Mouse (Mus musculus): Measurements from ENCODE around the gene Syne2. TPM values are rescaled to one million over a fixed set of nuclear protein-coding genes. Genes with fewer than 3 reads are reported as not detected.

Syne2 gene
- polyA plus RNA-seq, 1 experiment = 0.78 TPM

- H3K27me3 ChIP-seq (replicated peaks) = peaks cover 1% of the 10 kb centered on the region
- no peak overlapping the region for H3K4me3 ChIP-seq (replicated peaks)
- H3K9me3 ChIP-seq = peaks cover 3% of the 10 kb centered on the region
- TF ChIP-seq FLI1 (IDR thresholded peaks at IDR 0.05; ENCODE audit: low read length) (no peak), GATA1 (IDR thresholded peaks at IDR 0.05; ENCODE audit: borderline replicate concordance, low read length) (no peak)
- no peaks in the 10 kb centered on the region for H3K36me3 ChIP-seq (replicated peaks; ENCODE audit: low read length)
- no peaks in the 10 kb centered on the region for H3K4me1 ChIP-seq
Measured at GRCm38 (mm10) chr12:75905304-75905703, 87.4 kb downstream of the Syne2 start.

- TF ChIP-seq GATA1 (IDR thresholded peaks at IDR 0.05; ENCODE audit: borderline replicate concordance, low read length) (no peak), FLI1 (IDR thresholded peaks at IDR 0.05; ENCODE audit: low read length) (no peak)
- no peaks in the 10 kb centered on the region for H3K4me1 ChIP-seq
- peaks cover 1% of the 10 kb centered on the region for H3K27me3 ChIP-seq (replicated peaks)
- no peak overlapping the region for H3K4me3 ChIP-seq (replicated peaks)
- no peaks in the 10 kb centered on the region for H3K9me3 ChIP-seq
- no peaks in the 10 kb centered on the region for H3K36me3 ChIP-seq (replicated peaks; ENCODE audit: low read length)
Measured at GRCm38 (mm10) chr12:75908466-75908865, 90.5 kb downstream of the Syne2 start.

GRCm38 (mm10) chr12:75915694-75916093, 97.8 kb downstream of the Syne2 start:
- no peaks in the 10 kb centered on the region for H3K36me3 ChIP-seq (replicated peaks; ENCODE audit: low read length)
- H3K4me1 ChIP-seq = no peaks in the 10 kb centered on the region
- H3K9me3 ChIP-seq = no peaks in the 10 kb centered on the region
- TF ChIP-seq FLI1 (IDR thresholded peaks at IDR 0.05; ENCODE audit: low read length) = no peak
- TF ChIP-seq GATA1 (IDR thresholded peaks at IDR 0.05; ENCODE audit: borderline replicate concordance, low read length) = no peak
- no peak overlapping the region for H3K4me3 ChIP-seq (replicated peaks)
- H3K27me3 ChIP-seq (replicated peaks) = no peaks in the 10 kb centered on the region

GRCm38 (mm10) chr12:75918415-75918814, 100.5 kb downstream of the Syne2 start:
- TF ChIP-seq GATA1 (IDR thresholded peaks at IDR 0.05; ENCODE audit: borderline replicate concordance, low read length) (no peak), FLI1 (IDR thresholded peaks at IDR 0.05; ENCODE audit: low read length) (no peak)
- Histone ChIP-seq H3K9me3 (no peaks in the 10 kb centered on the region), H3K36me3 (replicated peaks; ENCODE audit: low read length) (no peaks in the 10 kb centered on the region), H3K4me3 (replicated peaks) (no peak overlapping the region), H3K4me1 (no peaks in the 10 kb centered on the region), H3K27me3 (replicated peaks) (no peaks in the 10 kb centered on the region)

- no peaks in the 10 kb centered on the region for H3K4me1 ChIP-seq
- TF ChIP-seq GATA1 (IDR thresholded peaks at IDR 0.05; ENCODE audit: borderline replicate concordance, low read length) (no peak), FLI1 (IDR thresholded peaks at IDR 0.05; ENCODE audit: low read length) (no peak)
- no peaks in the 10 kb centered on the region for H3K27me3 ChIP-seq (replicated peaks)
- H3K36me3 ChIP-seq (replicated peaks; ENCODE audit: low read length) = no peaks in the 10 kb centered on the region
- H3K4me3 ChIP-seq (replicated peaks) = no peak overlapping the region
- no peaks in the 10 kb centered on the region for H3K9me3 ChIP-seq
Measured at GRCm38 (mm10) chr12:75918914-75919313, 101.0 kb downstream of the Syne2 start.

GRCm38 (mm10) chr12:75922900-75923299, 105.0 kb downstream of the Syne2 start:
- no peaks in the 10 kb centered on the region for H3K36me3 ChIP-seq (replicated peaks; ENCODE audit: low read length)
- no peaks in the 10 kb centered on the region for H3K9me3 ChIP-seq
- peaks cover 7% of the 10 kb centered on the region for H3K4me1 ChIP-seq
- H3K4me3 ChIP-seq (replicated peaks) = no peak overlapping the region
- no peaks in the 10 kb centered on the region for H3K27me3 ChIP-seq (replicated peaks)
- TF ChIP-seq FLI1 (IDR thresholded peaks at IDR 0.05; ENCODE audit: low read length) (no peak), GATA1 (IDR thresholded peaks at IDR 0.05; ENCODE audit: borderline replicate concordance, low read length) (no peak)

- Histone ChIP-seq H3K9me3 (no peaks in the 10 kb centered on the region), H3K4me1 (peaks cover 7% of the 10 kb centered on the region)
Measured at GRCm38 (mm10) chr12:75924852-75925251, 106.9 kb downstream of the Syne2 start.

GRCm38 (mm10) chr12:75927596-75927995, 109.7 kb downstream of the Syne2 start:
- Histone ChIP-seq H3K9me3 (no peaks in the 10 kb centered on the region), H3K4me3 (replicated peaks) (no peak overlapping the region), H3K4me1 (peaks cover 7% of the 10 kb centered on the region), H3K27me3 (replicated peaks) (no peaks in the 10 kb centered on the region), H3K36me3 (replicated peaks; ENCODE audit: low read length) (no peaks in the 10 kb centered on the region)
- TF ChIP-seq GATA1 (IDR thresholded peaks at IDR 0.05; ENCODE audit: borderline replicate concordance, low read length) = no peak
- TF ChIP-seq FLI1 (IDR thresholded peaks at IDR 0.05; ENCODE audit: low read length) = no peak

More at GRCm38 (mm10) chr12:75924852-75925251, 106.9 kb downstream of the Syne2 start:
- no peak overlapping the region for H3K4me3 ChIP-seq (replicated peaks)
- TF ChIP-seq FLI1 (IDR thresholded peaks at IDR 0.05; ENCODE audit: low read length) = no peak
- no peak for TF ChIP-seq GATA1 (IDR thresholded peaks at IDR 0.05; ENCODE audit: borderline replicate concordance, low read length)
- no peaks in the 10 kb centered on the region for H3K36me3 ChIP-seq (replicated peaks; ENCODE audit: low read length)
- H3K27me3 ChIP-seq (replicated peaks) = no peaks in the 10 kb centered on the region

GRCm38 (mm10) chr12:75933561-75933960, 115.6 kb downstream of the Syne2 start:
- Histone ChIP-seq H3K27me3 (replicated peaks) (no peaks in the 10 kb centered on the region), H3K4me1 (no peaks in the 10 kb centered on the region), H3K36me3 (replicated peaks; ENCODE audit: low read length) (no peaks in the 10 kb centered on the region), H3K9me3 (no peaks in the 10 kb centered on the region), H3K4me3 (replicated peaks) (no peak overlapping the region)
- no peak for TF ChIP-seq FLI1 (IDR thresholded peaks at IDR 0.05; ENCODE audit: low read length)
- no peak for TF ChIP-seq GATA1 (IDR thresholded peaks at IDR 0.05; ENCODE audit: borderline replicate concordance, low read length)

GRCm38 (mm10) chr12:75951328-75951727, 133.4 kb downstream of the Syne2 start:
- no peaks in the 10 kb centered on the region for H3K4me1 ChIP-seq
- TF ChIP-seq GATA1 (IDR thresholded peaks at IDR 0.05; ENCODE audit: borderline replicate concordance, low read length) = no peak
- no peak for TF ChIP-seq FLI1 (IDR thresholded peaks at IDR 0.05; ENCODE audit: low read length)
- peaks cover 5% of the 10 kb centered on the region; the same call in 1 of the 2 replicates for H3K9me3 ChIP-seq
- no peaks in the 10 kb centered on the region for H3K36me3 ChIP-seq (replicated peaks; ENCODE audit: low read length)
- no peaks in the 10 kb centered on the region for H3K27me3 ChIP-seq (replicated peaks)
- no peak overlapping the region for H3K4me3 ChIP-seq (replicated peaks)

- Histone ChIP-seq H3K4me1 (no peaks in the 10 kb centered on the region), H3K9me3 (peaks cover 5% of the 10 kb centered on the region; the same call in 1 of the 2 replicates), H3K4me3 (replicated peaks) (no peak overlapping the region), H3K27me3 (replicated peaks) (no peaks in the 10 kb centered on the region), H3K36me3 (replicated peaks; ENCODE audit: low read length) (no peaks in the 10 kb centered on the region)
- TF ChIP-seq FLI1 (IDR thresholded peaks at IDR 0.05; ENCODE audit: low read length) (no peak), GATA1 (IDR thresholded peaks at IDR 0.05; ENCODE audit: borderline replicate concordance, low read length) (no peak)
Measured at GRCm38 (mm10) chr12:75952011-75952410, 134.1 kb downstream of the Syne2 start.

All from megakaryocyte, embryonic 14.5 days (primary cell).